Mouse (Mus musculus): ENCODE measurements around the gene Crocc2. TPM values are rescaled to one million over a fixed set of nuclear protein-coding genes. Genes with fewer than 3 reads are reported as not detected.

The Crocc2 gene
- polyA plus RNA-seq (2016; fragmentation: Nextera tagmentation; extraction: Ambion mirVana), result 0.11 and 0.17 TPM in 2 replicates

GRCm38 (mm10) chr1:93168295-93168775, at the start of gene Crocc2:
Gene Crocc2, plus strand, starts transcription at chr1:93168725.
- no peak for ATAC-seq (ENCODE audit: insufficient number of reproducible peaks, low FRiP score)
- Histone ChIP-seq H3K4me3 (no peak within 1 kb of the TSS), H3K9me3 (replicated peaks) (no peaks in the 10 kb centered on the region), H3K4me2 (no peak within 1 kb of the TSS), H3K36me3 (no peaks in the 10 kb centered on the region), H3K27me3 (replicated peaks) (peaks cover 75% of the 10 kb centered on the region), H3K27ac (ENCODE audit: poor library complexity, severe bottlenecking) (no peak within 1 kb of the TSS), H3K9ac (no peak within 1 kb of the TSS), H3K4me1 (replicated peaks) (peaks cover 12% of the 10 kb centered on the region)
- 55% methylated on average over 10 of the region's 10 CpGs for WGBS

GRCm38 (mm10) chr1:93118816-93119215, 49.7 kb upstream of the Crocc2 start:
- 52% methylated on average over 4 of the region's 4 CpGs for WGBS
- Histone ChIP-seq H3K4me2 (no peak overlapping the region), H3K27me3 (replicated peaks) (peaks cover 17% of the 10 kb centered on the region), H3K4me1 (replicated peaks) (peaks cover 6% of the 10 kb centered on the region), H3K4me3 (no peak overlapping the region), H3K27ac (ENCODE audit: poor library complexity, severe bottlenecking) (no peak overlapping the region), H3K9me3 (replicated peaks) (no peaks in the 10 kb centered on the region), H3K36me3 (no peaks in the 10 kb centered on the region), H3K9ac (no peak overlapping the region)
- no peak for ATAC-seq (ENCODE audit: insufficient number of reproducible peaks, low FRiP score)

GRCm38 (mm10) chr1:93123179-93123854, 45.2 kb upstream of the Crocc2 start:
- H3K27ac ChIP-seq (ENCODE audit: poor library complexity, severe bottlenecking), result no peak overlapping the region
- H3K4me1 ChIP-seq (replicated peaks), result no peaks in the 10 kb centered on the region
- H3K9ac ChIP-seq, result no peak overlapping the region
- no peaks in the 10 kb centered on the region for H3K36me3 ChIP-seq
- peaks cover 7% of the 10 kb centered on the region; the same call in 1 of the 2 replicates for H3K27me3 ChIP-seq (replicated peaks)
- 71% methylated on average over 11 of the region's 11 CpGs for WGBS
- ATAC-seq (ENCODE audit: insufficient number of reproducible peaks, low FRiP score), result no peak
- no peak overlapping the region for H3K4me2 ChIP-seq
- H3K4me3 ChIP-seq, result no peak overlapping the region
- no peaks in the 10 kb centered on the region for H3K9me3 ChIP-seq (replicated peaks)

GRCm38 (mm10) chr1:93124066-93124465, 44.5 kb upstream of the Crocc2 start:
- H3K9me3 ChIP-seq (replicated peaks), result no peaks in the 10 kb centered on the region
- no peak overlapping the region for H3K27ac ChIP-seq (ENCODE audit: poor library complexity, severe bottlenecking)
- no peaks in the 10 kb centered on the region for H3K36me3 ChIP-seq
- H3K4me2 ChIP-seq, result no peak overlapping the region
- no peak for ATAC-seq (ENCODE audit: insufficient number of reproducible peaks, low FRiP score)
- no peaks in the 10 kb centered on the region for H3K4me1 ChIP-seq (replicated peaks)
- peaks cover 5% of the 10 kb centered on the region; the same call in 1 of the 2 replicates for H3K27me3 ChIP-seq (replicated peaks)
- H3K9ac ChIP-seq, result no peak overlapping the region
- 54% methylated on average over 8 of the region's 8 CpGs for WGBS
- H3K4me3 ChIP-seq, result no peak overlapping the region

GRCm38 (mm10) chr1:93125256-93125655, 43.3 kb upstream of the Crocc2 start:
- Histone ChIP-seq H3K9ac (no peak overlapping the region), H3K4me2 (no peak overlapping the region), H3K27me3 (replicated peaks) (peaks cover 5% of the 10 kb centered on the region; the same call in 1 of the 2 replicates), H3K9me3 (replicated peaks) (no peaks in the 10 kb centered on the region), H3K4me1 (replicated peaks) (no peaks in the 10 kb centered on the region), H3K27ac (ENCODE audit: poor library complexity, severe bottlenecking) (no peak overlapping the region), H3K36me3 (no peaks in the 10 kb centered on the region), H3K4me3 (no peak overlapping the region)
- WGBS, result 56% methylated on average over 5 of the region's 5 CpGs
- ATAC-seq (ENCODE audit: insufficient number of reproducible peaks, low FRiP score), result no peak

GRCm38 (mm10) chr1:93128209-93128608, 40.3 kb upstream of the Crocc2 start:
- Histone ChIP-seq H3K36me3 (no peaks in the 10 kb centered on the region), H3K27ac (ENCODE audit: poor library complexity, severe bottlenecking) (no peak overlapping the region), H3K9ac (no peak overlapping the region), H3K9me3 (replicated peaks) (no peaks in the 10 kb centered on the region), H3K4me1 (replicated peaks) (no peaks in the 10 kb centered on the region), H3K4me3 (no peak overlapping the region), H3K4me2 (no peak overlapping the region), H3K27me3 (replicated peaks) (peaks cover 23% of the 10 kb centered on the region)
- ATAC-seq (ENCODE audit: insufficient number of reproducible peaks, low FRiP score), result no peak
- 75% methylated on average over 8 of the region's 8 CpGs for WGBS

GRCm38 (mm10) chr1:93128710-93129349, 39.7 kb upstream of the Crocc2 start:
- ATAC-seq (ENCODE audit: insufficient number of reproducible peaks, low FRiP score), result no peak
- H3K36me3 ChIP-seq, result no peaks in the 10 kb centered on the region
- no peaks in the 10 kb centered on the region for H3K4me1 ChIP-seq (replicated peaks)
- no peak overlapping the region for H3K4me3 ChIP-seq
- no peak overlapping the region for H3K9ac ChIP-seq
- H3K9me3 ChIP-seq (replicated peaks), result no peaks in the 10 kb centered on the region
- peaks cover 25% of the 10 kb centered on the region for H3K27me3 ChIP-seq (replicated peaks)
- WGBS, result 33% methylated on average over 6 of the region's 6 CpGs
- H3K27ac ChIP-seq (ENCODE audit: poor library complexity, severe bottlenecking), result no peak overlapping the region
- H3K4me2 ChIP-seq, result no peak overlapping the region

- no peak overlapping the region for H3K9ac ChIP-seq
- WGBS, result 66% methylated on average over 10 of the region's 10 CpGs
- H3K4me3 ChIP-seq, result no peak overlapping the region
- no peaks in the 10 kb centered on the region for H3K9me3 ChIP-seq (replicated peaks)
- H3K4me2 ChIP-seq, result no peak overlapping the region
- ATAC-seq (ENCODE audit: insufficient number of reproducible peaks, low FRiP score), result no peak
- H3K27me3 ChIP-seq (replicated peaks), result peaks cover 34% of the 10 kb centered on the region
- no peak overlapping the region for H3K27ac ChIP-seq (ENCODE audit: poor library complexity, severe bottlenecking)
- H3K4me1 ChIP-seq (replicated peaks), result 0 out of 2 replicates have a peak, but pooled peaks cover under 1% of the 10 kb centered on the region
- no peaks in the 10 kb centered on the region for H3K36me3 ChIP-seq
Measured at GRCm38 (mm10) chr1:93130242-93130983, 38.1 kb upstream of the Crocc2 start.

GRCm38 (mm10) chr1:93132676-93133075, 35.8 kb upstream of the Crocc2 start:
- no peaks in the 10 kb centered on the region for H3K36me3 ChIP-seq
- ATAC-seq (ENCODE audit: insufficient number of reproducible peaks, low FRiP score), result no peak
- WGBS, result 47% methylated on average over 8 of the region's 8 CpGs
- H3K27ac ChIP-seq (ENCODE audit: poor library complexity, severe bottlenecking), result no peak overlapping the region
- no peak overlapping the region for H3K4me2 ChIP-seq
- H3K9ac ChIP-seq, result no peak overlapping the region
- H3K27me3 ChIP-seq (replicated peaks), result peaks cover 53% of the 10 kb centered on the region
- no peaks in the 10 kb centered on the region for H3K9me3 ChIP-seq (replicated peaks)
- H3K4me1 ChIP-seq (replicated peaks), result peaks cover 9% of the 10 kb centered on the region
- H3K4me3 ChIP-seq, result no peak overlapping the region

- 81% methylated on average over 12 of the region's 12 CpGs for WGBS
- no peak within 1 kb of the TSS for H3K4me3 ChIP-seq
- ATAC-seq (ENCODE audit: insufficient number of reproducible peaks, low FRiP score), result no peak
- peaks cover 51% of the 10 kb centered on the region; the same call in 1 of the 2 replicates for H3K27me3 ChIP-seq (replicated peaks)
- no peak within 1 kb of the TSS for H3K4me2 ChIP-seq
- H3K27ac ChIP-seq (ENCODE audit: poor library complexity, severe bottlenecking), result no peak within 1 kb of the TSS
- no peak within 1 kb of the TSS for H3K9ac ChIP-seq
- no peaks in the 10 kb centered on the region for H3K9me3 ChIP-seq (replicated peaks)
- no peaks in the 10 kb centered on the region for H3K36me3 ChIP-seq
- H3K4me1 ChIP-seq (replicated peaks), result peaks cover 17% of the 10 kb centered on the region
Measured at GRCm38 (mm10) chr1:93135036-93135526, 33.4 kb upstream of the Crocc2 start, which contains the start of gene Agxt. Gene Agxt, plus strand, starts transcription at chr1:93135240.

- ATAC-seq (ENCODE audit: insufficient number of reproducible peaks, low FRiP score), result no peak
- Histone ChIP-seq H3K4me2 (no peak overlapping the region), H3K27me3 (replicated peaks) (peaks cover 55% of the 10 kb centered on the region), H3K4me3 (no peak overlapping the region), H3K27ac (ENCODE audit: poor library complexity, severe bottlenecking) (no peak overlapping the region), H3K4me1 (replicated peaks) (peaks cover 17% of the 10 kb centered on the region), H3K36me3 (no peaks in the 10 kb centered on the region), H3K9ac (no peak overlapping the region), H3K9me3 (replicated peaks) (no peaks in the 10 kb centered on the region)
- WGBS, result 66% methylated on average over 6 of the region's 6 CpGs
Measured at GRCm38 (mm10) chr1:93138534-93138933, 30.0 kb upstream of the Crocc2 start.

Data from heart, embryonic 12.5 days (tissue).